In the genomic region with DNA sequence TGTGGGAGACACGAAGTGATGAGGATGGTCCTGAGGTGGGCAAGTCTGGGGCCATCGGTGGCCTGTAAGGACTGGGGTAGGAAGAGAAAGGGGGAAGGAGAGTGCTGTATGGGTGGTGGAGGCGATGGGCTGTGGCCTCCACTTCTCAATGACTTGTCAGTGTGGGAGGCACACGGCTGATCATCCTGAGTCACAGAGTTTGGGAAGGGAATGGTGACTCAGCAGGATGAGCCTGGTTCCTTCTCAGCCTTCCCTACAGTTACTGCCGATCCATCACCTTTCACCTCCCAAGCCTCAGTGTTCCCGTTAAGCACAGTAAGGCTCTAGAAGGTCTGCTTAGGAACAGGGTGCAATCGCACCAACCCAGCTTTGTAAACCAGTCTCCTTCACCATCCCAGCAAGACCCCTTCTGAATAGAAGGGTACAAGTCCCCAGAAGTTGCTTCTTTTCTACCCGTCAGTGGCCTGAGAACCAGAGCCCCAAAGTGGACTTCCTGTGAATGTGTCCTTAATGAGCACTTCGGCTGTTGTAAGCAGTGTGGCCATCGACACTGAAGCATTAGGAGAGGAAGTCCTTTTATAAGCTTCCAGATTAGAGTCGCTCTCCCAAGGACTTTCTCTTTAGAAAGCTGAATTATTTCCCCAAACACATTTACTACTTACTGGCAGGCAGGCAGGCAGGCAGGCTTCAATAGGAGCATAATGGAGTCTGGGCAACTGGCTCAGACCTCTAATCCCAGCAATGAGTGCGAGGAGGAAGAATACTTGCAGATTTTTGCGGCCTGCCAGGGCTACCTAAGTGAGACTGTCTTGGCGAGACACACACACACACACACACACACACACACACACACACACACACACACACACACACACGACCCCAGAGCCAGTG, we compare ENCODE assay signal across 10 mouse cellular contexts. TPM values are rescaled to one million over a fixed set of nuclear protein-coding genes. Genes with fewer than 3 reads are reported as not detected.
DNase-seq lines count a peak whose midpoint lies in the region; ATAC-seq lines count a peak whose summit lies in the region.
"Had no signal": no experiment of that assay in that cellular context is flagged by ENCODE, and none has a peak within 500 bp of the region (broad histone marks: within the 10 kb centered on the region; RNA-seq: fewer than 3 reads in every experiment).

No protein-coding gene starts in this region.

- H3K4me3 ChIP-seq in forebrain, embryonic 12.5 days (replicated peaks), result no peak overlapping the region
- H3K4me3 ChIP-seq in forebrain, embryonic 11.5 days (ENCODE audit: low read depth, low read length), result no peak overlapping the region
- no peak overlapping the region for H3K4me3 ChIP-seq in midbrain, embryonic 15.5 days
- no peak overlapping the region for H3K4me3 ChIP-seq in midbrain, embryonic 14.5 days (replicated peaks; ENCODE audit: low read depth, low read length)
- H3K4me3 ChIP-seq in forebrain, embryonic 15.5 days, result no peak overlapping the region
- no peak overlapping the region for H3K4me3 ChIP-seq in neural tube, embryonic 15.5 days (replicated peaks)
- H3K4me3 ChIP-seq in hindbrain, embryonic 12.5 days, result no peak overlapping the region
- H3K4me3 ChIP-seq: hindbrain, embryonic 15.5 days; limb, embryonic 13.5 days had no signal

- H3K9me3 ChIP-seq in forebrain, embryonic 12.5 days, result no peaks in the 10 kb centered on the region
- no peaks in the 10 kb centered on the region for H3K9me3 ChIP-seq in forebrain, embryonic 11.5 days (ENCODE audit: control insufficient read depth, low read length)
- no peaks in the 10 kb centered on the region for H3K9me3 ChIP-seq in midbrain, embryonic 15.5 days
- no peaks in the 10 kb centered on the region for H3K9me3 ChIP-seq in midbrain, embryonic 14.5 days (ENCODE audit: control insufficient read depth, low read length)
- no peaks in the 10 kb centered on the region for H3K9me3 ChIP-seq in forebrain, embryonic 15.5 days
- no peaks in the 10 kb centered on the region for H3K9me3 ChIP-seq in neural tube, embryonic 15.5 days (replicated peaks)
- no peaks in the 10 kb centered on the region for H3K9me3 ChIP-seq in hindbrain, embryonic 12.5 days (replicated peaks)
- H3K9me3 ChIP-seq: hindbrain, embryonic 15.5 days; limb, embryonic 13.5 days had no signal

- H3K27ac ChIP-seq in forebrain, embryonic 12.5 days, result no peak overlapping the region
- no peak overlapping the region for H3K27ac ChIP-seq in forebrain, embryonic 11.5 days (ENCODE audit: low read depth, low read length)
- H3K27ac ChIP-seq in midbrain, embryonic 15.5 days, result peak overlapping the region; percentile 48
- H3K27ac ChIP-seq in midbrain, embryonic 14.5 days (replicated peaks; ENCODE audit: low read depth, low read length), result no peak overlapping the region
- H3K27ac ChIP-seq in forebrain, embryonic 15.5 days (replicated peaks), result no peak overlapping the region; the same call in 1 of the 2 replicates
- H3K27ac ChIP-seq in neural tube, embryonic 15.5 days (replicated peaks), result peak overlapping the region; percentile 19
- H3K27ac ChIP-seq in hindbrain, embryonic 12.5 days, result no peak overlapping the region
- H3K27ac ChIP-seq: hindbrain, embryonic 15.5 days; limb, embryonic 13.5 days had no signal

- no peak overlapping the region for H3K4me2 ChIP-seq in forebrain, embryonic 12.5 days
- H3K4me2 ChIP-seq in forebrain, embryonic 11.5 days (ENCODE audit: low read depth, low read length, severe bottlenecking), result no peak overlapping the region
- H3K4me2 ChIP-seq in midbrain, embryonic 15.5 days, result no peak overlapping the region
- H3K4me2 ChIP-seq in midbrain, embryonic 14.5 days (ENCODE audit: low read length), result no peak overlapping the region
- H3K4me2 ChIP-seq in forebrain, embryonic 15.5 days (replicated peaks), result no peak overlapping the region
- H3K4me2 ChIP-seq in neural tube, embryonic 15.5 days, result no peak overlapping the region
- no peak overlapping the region for H3K4me2 ChIP-seq in hindbrain, embryonic 12.5 days (replicated peaks)
- H3K4me2 ChIP-seq: hindbrain, embryonic 15.5 days; limb, embryonic 13.5 days had no signal

- DNase-seq in forebrain, embryonic 11.5 days (ENCODE audit: low spot score), result no peak
- no peak for DNase-seq in midbrain, embryonic 14.5 days
- DNase-seq in kidney, postnatal 36 days, result no peak

- no peak overlapping the region for H3K9ac ChIP-seq in forebrain, embryonic 12.5 days
- no peak overlapping the region for H3K9ac ChIP-seq in forebrain, embryonic 11.5 days (ENCODE audit: low read length)
- H3K9ac ChIP-seq in midbrain, embryonic 15.5 days, result no peak overlapping the region
- no peak overlapping the region for H3K9ac ChIP-seq in midbrain, embryonic 14.5 days (replicated peaks; ENCODE audit: low read length)
- no peak overlapping the region for H3K9ac ChIP-seq in forebrain, embryonic 15.5 days (replicated peaks)
- no peak overlapping the region for H3K9ac ChIP-seq in neural tube, embryonic 15.5 days (replicated peaks)
- no peak overlapping the region for H3K9ac ChIP-seq in hindbrain, embryonic 12.5 days
- H3K9ac ChIP-seq: hindbrain, embryonic 15.5 days; limb, embryonic 13.5 days had no signal

- WGBS in forebrain, embryonic 12.5 days, result 76% methylated on average over 15 of the region's 15 CpGs
- 80% methylated on average over 15 of the region's 15 CpGs for WGBS in forebrain, embryonic 11.5 days
- WGBS in midbrain, embryonic 15.5 days, result 62% methylated on average over 15 of the region's 15 CpGs
- WGBS in midbrain, embryonic 14.5 days, result 77% methylated on average over 15 of the region's 15 CpGs
- WGBS in forebrain, embryonic 15.5 days, result 73% methylated on average over 15 of the region's 15 CpGs
- WGBS in neural tube, embryonic 15.5 days, result 78% methylated on average over 15 of the region's 15 CpGs
- 80% methylated on average over 15 of the region's 15 CpGs for WGBS in hindbrain, embryonic 12.5 days

- H3K4me1 ChIP-seq in forebrain, embryonic 12.5 days, result no peaks in the 10 kb centered on the region
- H3K4me1 ChIP-seq in forebrain, embryonic 11.5 days (replicated peaks; ENCODE audit: control insufficient read depth, insufficient read depth, low read length), result no peaks in the 10 kb centered on the region
- no peaks in the 10 kb centered on the region for H3K4me1 ChIP-seq in midbrain, embryonic 15.5 days
- H3K4me1 ChIP-seq in midbrain, embryonic 14.5 days (ENCODE audit: control insufficient read depth, insufficient read depth, low read length), result no peaks in the 10 kb centered on the region
- no peaks in the 10 kb centered on the region for H3K4me1 ChIP-seq in forebrain, embryonic 15.5 days
- H3K4me1 ChIP-seq in neural tube, embryonic 15.5 days, result no peaks in the 10 kb centered on the region
- H3K4me1 ChIP-seq in hindbrain, embryonic 12.5 days, result no peaks in the 10 kb centered on the region
- H3K4me1 ChIP-seq: hindbrain, embryonic 15.5 days; limb, embryonic 13.5 days had no signal

- peak; percentile 20 for ATAC-seq in forebrain, embryonic 12.5 days (ENCODE audit: low FRiP score)
- ATAC-seq in forebrain, embryonic 11.5 days (replicated peaks; ENCODE audit: low FRiP score), result no peak
- ATAC-seq in midbrain, embryonic 15.5 days (replicated peaks), result no peak; the same call in 1 of the 2 replicates
- no peak for ATAC-seq in midbrain, embryonic 14.5 days (ENCODE audit: low FRiP score, low TSS enrichment)
- peak; percentile 23; the same call in 1 of the 2 replicates for ATAC-seq in forebrain, embryonic 15.5 days (replicated peaks)
- peak; percentile 77 for ATAC-seq in neural tube, embryonic 15.5 days (ENCODE audit: low FRiP score)
- no peak for ATAC-seq in hindbrain, embryonic 12.5 days (ENCODE audit: low FRiP score)

- H3K36me3 ChIP-seq in forebrain, embryonic 12.5 days (replicated peaks), result peaks cover 36% of the 10 kb centered on the region
- no peaks in the 10 kb centered on the region for H3K36me3 ChIP-seq in forebrain, embryonic 11.5 days (ENCODE audit: control insufficient read depth, insufficient read depth, low read length)
- 0 out of 2 replicates have a peak, but pooled peaks cover 2% of the 10 kb centered on the region for H3K36me3 ChIP-seq in midbrain, embryonic 15.5 days (replicated peaks)
- peaks cover 54% of the 10 kb centered on the region for H3K36me3 ChIP-seq in midbrain, embryonic 14.5 days (ENCODE audit: control insufficient read depth, insufficient read depth, low read length)
- H3K36me3 ChIP-seq in forebrain, embryonic 15.5 days, result peaks cover 20% of the 10 kb centered on the region
- peaks cover 39% of the 10 kb centered on the region for H3K36me3 ChIP-seq in neural tube, embryonic 15.5 days
- H3K36me3 ChIP-seq in hindbrain, embryonic 12.5 days, result peaks cover 52% of the 10 kb centered on the region

- H3K27me3 ChIP-seq in forebrain, embryonic 12.5 days, result no peaks in the 10 kb centered on the region
- H3K27me3 ChIP-seq in forebrain, embryonic 11.5 days (ENCODE audit: control insufficient read depth, insufficient read depth, low read length), result no peaks in the 10 kb centered on the region
- H3K27me3 ChIP-seq in midbrain, embryonic 15.5 days (replicated peaks), result no peaks in the 10 kb centered on the region
- H3K27me3 ChIP-seq in midbrain, embryonic 14.5 days (ENCODE audit: control insufficient read depth, insufficient read depth, low read length), result no peaks in the 10 kb centered on the region
- H3K27me3 ChIP-seq in forebrain, embryonic 15.5 days, result no peaks in the 10 kb centered on the region
- no peaks in the 10 kb centered on the region for H3K27me3 ChIP-seq in neural tube, embryonic 15.5 days (replicated peaks)
- H3K27me3 ChIP-seq in hindbrain, embryonic 12.5 days, result no peaks in the 10 kb centered on the region
- H3K27me3 ChIP-seq: hindbrain, embryonic 15.5 days; limb, embryonic 13.5 days had no signal

RNA-seq across cellular contexts. Expression of gene Rft1, which starts 17.2 kb away (rescaled TPM):
- polyA plus RNA-seq in forebrain, embryonic 12.5 days (2016; fragmentation: Nextera tagmentation; extraction: Ambion mirVana), result 10.9 TPM in 2 replicates
- polyA plus RNA-seq in forebrain, embryonic 11.5 days (2014; fragmentation: Nextera tagmentation; extraction: Ambion mirVana), result 11.3 and 11.4 TPM in 2 replicates
- polyA plus RNA-seq in midbrain, embryonic 15.5 days (2015; fragmentation: Nextera tagmentation; extraction: Ambion mirVana), result 7.6 and 9.6 TPM in 2 replicates
- polyA plus RNA-seq in midbrain, embryonic 14.5 days (2014; fragmentation: Nextera tagmentation; extraction: Ambion mirVana), result 7.7 and 10.3 TPM in 2 replicates
- polyA plus RNA-seq in forebrain, embryonic 15.5 days (2015; fragmentation: Nextera tagmentation; extraction: Ambion mirVana), result 8.0 and 9.9 TPM in 2 replicates
- polyA plus RNA-seq in neural tube, embryonic 15.5 days (2015; fragmentation: Nextera tagmentation; extraction: Ambion mirVana), result 9.0 and 9.6 TPM in 2 replicates
- 13.1 and 13.7 TPM in 2 replicates for polyA plus RNA-seq in hindbrain, embryonic 12.5 days (2016; fragmentation: Nextera tagmentation; extraction: Ambion mirVana)

RNA-seq across cellular contexts. Expression of gene Sfmbt1, which starts 43.3 kb away (rescaled TPM):
- polyA plus RNA-seq in forebrain, embryonic 12.5 days (2016; fragmentation: Nextera tagmentation; extraction: Ambion mirVana), result 24.6 and 28.1 TPM in 2 replicates
- 27.1 and 29.2 TPM in 2 replicates for polyA plus RNA-seq in forebrain, embryonic 11.5 days (2014; fragmentation: Nextera tagmentation; extraction: Ambion mirVana)
- 19.4 and 21.9 TPM in 2 replicates for polyA plus RNA-seq in midbrain, embryonic 15.5 days (2015; fragmentation: Nextera tagmentation; extraction: Ambion mirVana)
- 17.0 and 20.9 TPM in 2 replicates for polyA plus RNA-seq in midbrain, embryonic 14.5 days (2014; fragmentation: Nextera tagmentation; extraction: Ambion mirVana)
- 21.0 and 23.2 TPM in 2 replicates for polyA plus RNA-seq in forebrain, embryonic 15.5 days (2015; fragmentation: Nextera tagmentation; extraction: Ambion mirVana)
- 13.7 and 16.0 TPM in 2 replicates for polyA plus RNA-seq in neural tube, embryonic 15.5 days (2015; fragmentation: Nextera tagmentation; extraction: Ambion mirVana)
- 17.9 and 18.1 TPM in 2 replicates for polyA plus RNA-seq in hindbrain, embryonic 12.5 days (2016; fragmentation: Nextera tagmentation; extraction: Ambion mirVana)

RNA-seq across cellular contexts. Expression of gene Prkcd, which starts 45.3 kb away (rescaled TPM):
- 25.8 and 29.0 TPM in 2 replicates for polyA plus RNA-seq in forebrain, embryonic 12.5 days (2016; fragmentation: Nextera tagmentation; extraction: Ambion mirVana)
- 26.2 and 26.8 TPM in 2 replicates for polyA plus RNA-seq in forebrain, embryonic 11.5 days (2014; fragmentation: Nextera tagmentation; extraction: Ambion mirVana)
- 14.7 and 19.6 TPM in 2 replicates for polyA plus RNA-seq in midbrain, embryonic 15.5 days (2015; fragmentation: Nextera tagmentation; extraction: Ambion mirVana)
- 10.6 and 12.8 TPM in 2 replicates for polyA plus RNA-seq in midbrain, embryonic 14.5 days (2014; fragmentation: Nextera tagmentation; extraction: Ambion mirVana)
- 32.1 and 32.3 TPM in 2 replicates for polyA plus RNA-seq in forebrain, embryonic 15.5 days (2015; fragmentation: Nextera tagmentation; extraction: Ambion mirVana)
- 35.2 and 41.8 TPM in 2 replicates for polyA plus RNA-seq in neural tube, embryonic 15.5 days (2015; fragmentation: Nextera tagmentation; extraction: Ambion mirVana)
- 42.3 and 44.2 TPM in 2 replicates for polyA plus RNA-seq in hindbrain, embryonic 12.5 days (2016; fragmentation: Nextera tagmentation; extraction: Ambion mirVana)

Comparison
In these comparisons a context has a peak if more than half of its experiments do, and no peak if none do; other contexts are left out.
1. ATAC-seq: peak in forebrain, embryonic 12.5 days (single experiment), forebrain, embryonic 15.5 days (single experiment) and neural tube, embryonic 15.5 days (single experiment); none in forebrain, embryonic 11.5 days (single experiment), midbrain, embryonic 15.5 days (single experiment), midbrain, embryonic 14.5 days (single experiment) and hindbrain, embryonic 12.5 days (single experiment).
2. H3K27ac ChIP-seq: peak in midbrain, embryonic 15.5 days (single experiment) and neural tube, embryonic 15.5 days (single experiment); none in forebrain, embryonic 12.5 days (single experiment), forebrain, embryonic 11.5 days (single experiment), midbrain, embryonic 14.5 days (single experiment), forebrain, embryonic 15.5 days (single experiment) and hindbrain, embryonic 12.5 days (single experiment).